Mouse (Mus musculus) liver, postnatal 0 days (tissue): ENCODE results near the gene Cdyl2.

Experiments
- CTCF ChIP-seq: sonication (generic); IDR thresholded peaks from 2 replicates; pipeline ENCODE4 v1.5.1; 2016; ENCODE audit warnings: antibody characterized with exemption, low read depth
- EP300 ChIP-seq: IDR thresholded peaks from 2 replicates; pipeline ENCODE4 v1.6.1; 2016; ENCODE audit warnings: antibody characterized with exemption, low read depth, mild to moderate bottlenecking

GRCm38 (mm10) chr8:116673493-116673892 is 59.3 kb downstream of the Cdyl2 start:
- no peak for TF ChIP-seq CTCF
- no peak for TF ChIP-seq EP300
